Mouse (Mus musculus) lung, postnatal 0 days (tissue): ENCODE results near the gene Muc20.

Experiments used
- CTCF ChIP-seq: IDR thresholded peaks from 2 replicates; pipeline ENCODE4 v1.5.1; 2016; ENCODE audit warnings: antibody characterized with exemption, mild to moderate bottlenecking
- EP300 ChIP-seq: IDR thresholded peaks from 2 replicates; pipeline ENCODE4 v1.6.1; 2016; ENCODE audit warnings: antibody characterized with exemption, mild to moderate bottlenecking, control low read depth

- TF ChIP-seq CTCF (no peak), EP300 (no peak)
Measured at GRCm38 (mm10) chr16:32796676-32797425, 384 bp downstream of the Muc20 start.
